Mouse (Mus musculus): ENCODE measurements around the gene Unc5b.

Gene Unc5b

DNA sequence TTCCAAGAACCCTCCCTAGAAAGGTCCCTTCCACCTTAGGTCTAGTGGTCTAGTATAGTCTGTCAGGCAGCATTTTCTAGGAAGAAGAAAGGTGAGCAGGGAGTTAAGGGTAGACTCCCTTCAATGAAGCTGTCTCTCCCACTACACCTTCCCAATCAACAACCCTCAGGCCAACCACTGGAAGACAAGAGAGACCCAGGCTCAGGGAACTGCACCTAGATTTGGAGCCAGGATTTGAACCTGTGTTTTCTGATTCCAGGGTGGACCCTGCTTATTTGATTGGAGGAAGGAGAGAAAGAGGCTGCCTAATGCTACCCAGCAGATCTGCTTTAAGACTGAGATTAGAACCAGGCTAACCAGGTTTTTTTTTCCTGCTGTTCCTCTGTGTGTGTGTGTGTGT lies 10.1 kb downstream of the Unc5b start:
- DNase-seq (ENCODE audit: low spot score in 2 of 2): no peak

DNA sequence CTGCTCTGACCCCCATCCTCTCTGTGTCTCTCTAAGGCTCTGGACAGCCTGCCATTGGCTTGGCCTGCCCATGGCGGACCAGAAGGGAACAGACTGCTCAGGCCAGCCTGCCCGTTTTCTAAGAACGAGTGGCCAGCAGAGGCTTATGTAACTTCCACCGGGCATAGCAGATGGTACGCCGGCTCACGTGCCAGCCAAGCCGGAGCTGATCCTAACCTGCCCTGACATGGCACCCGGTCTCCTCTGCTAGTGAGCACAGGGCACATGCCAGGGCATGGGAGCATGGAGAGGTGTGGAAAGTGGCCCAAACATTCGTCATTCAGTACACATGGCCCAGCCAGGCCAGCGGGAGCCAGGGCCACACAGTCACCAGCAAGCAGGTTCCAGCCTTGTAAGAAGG lies 10.8 kb downstream of the Unc5b start:
- no peak for DNase-seq (ENCODE audit: low spot score in 2 of 2)

DNA sequence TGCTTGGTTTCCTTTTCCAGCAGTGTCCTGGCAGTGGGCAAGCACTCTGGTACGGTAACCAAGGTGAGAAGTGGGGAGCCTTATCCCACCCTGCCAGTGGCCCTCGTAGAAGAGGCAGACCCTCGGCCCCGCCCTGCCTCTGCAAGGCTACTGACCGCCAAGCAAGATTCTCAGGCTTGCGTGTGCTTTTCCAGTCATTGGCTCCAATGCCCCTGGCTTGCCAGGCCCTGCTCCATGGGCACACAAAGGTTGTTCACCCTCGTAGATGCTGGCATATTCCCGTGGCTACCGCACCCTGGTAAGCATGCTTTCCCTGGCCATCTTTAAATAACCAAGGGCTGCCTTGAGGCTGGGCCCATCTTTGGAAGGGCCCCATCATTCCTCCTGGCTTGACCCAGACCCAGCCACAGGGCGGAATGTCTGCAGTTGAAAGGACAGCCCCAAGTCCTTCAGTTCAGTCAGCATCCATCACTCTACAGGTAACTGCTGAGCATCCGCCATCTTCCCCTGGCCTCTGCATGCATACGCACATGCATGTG lies 11.7 kb downstream of the Unc5b start:
- DNase-seq (ENCODE audit: low spot score in 2 of 2): no peak

DNA sequence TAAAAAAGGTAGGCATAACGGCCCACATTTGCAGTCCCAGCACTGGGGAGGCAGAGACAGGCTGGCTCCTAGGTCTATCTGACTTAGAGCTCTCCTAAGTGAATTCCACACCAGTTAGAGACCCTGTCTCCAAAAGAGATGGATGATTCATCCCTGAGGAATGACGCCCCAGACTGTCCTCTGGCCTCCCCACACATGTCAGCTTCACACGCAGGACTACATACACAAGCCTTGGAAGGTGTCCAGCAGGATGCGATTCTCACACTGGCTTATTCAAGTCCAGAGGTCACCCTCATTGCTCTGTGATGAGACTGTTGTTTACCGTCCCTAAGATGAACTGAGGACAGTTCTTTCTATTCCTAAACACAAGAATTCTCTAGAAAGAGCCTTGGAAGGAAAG lies 12.2 kb downstream of the Unc5b start:
- no peak for DNase-seq (ENCODE audit: low spot score in 2 of 2)

DNA sequence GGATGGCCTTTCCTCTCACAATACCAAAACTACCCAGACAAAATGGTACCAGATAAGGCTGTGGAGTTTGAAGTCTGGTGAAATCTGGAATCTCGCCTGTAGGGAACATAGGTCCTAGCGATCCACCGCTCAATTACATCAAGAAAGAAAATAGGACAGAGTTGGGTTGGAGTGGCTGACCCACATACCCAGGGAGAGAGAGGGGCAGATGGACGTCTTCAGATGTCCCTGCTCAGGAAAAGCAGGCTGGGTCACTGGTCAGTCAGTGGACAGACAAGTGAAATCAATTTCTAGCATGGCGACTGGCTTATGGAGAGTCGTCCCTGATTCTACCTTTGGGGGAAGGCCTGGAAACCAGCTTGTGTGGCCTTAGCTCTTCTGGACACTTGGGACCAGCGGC lies 12.7 kb downstream of the Unc5b start:
- no peak for DNase-seq (ENCODE audit: low spot score in 2 of 2)

DNA sequence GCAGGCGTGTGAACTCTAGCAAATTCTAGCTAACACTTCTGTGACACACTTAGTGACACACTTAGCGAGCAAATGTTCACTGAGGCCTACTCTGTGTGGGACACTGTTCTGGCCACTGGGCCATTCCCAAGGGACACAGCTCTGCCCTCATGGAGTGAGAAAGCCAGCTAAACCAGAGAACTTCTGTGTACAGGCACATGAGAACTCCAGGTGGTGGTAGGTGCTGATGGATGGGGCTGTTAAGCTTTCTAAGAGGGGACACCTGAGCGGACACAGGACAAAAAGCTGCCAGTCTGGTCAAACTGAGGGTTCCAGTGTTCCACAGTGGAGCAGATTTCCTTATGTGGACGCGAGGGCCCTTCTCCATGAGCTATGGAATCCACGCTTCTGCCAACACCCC lies 13.5 kb downstream of the Unc5b start:
- no peak for DNase-seq (ENCODE audit: low spot score in 2 of 2)

DNA sequence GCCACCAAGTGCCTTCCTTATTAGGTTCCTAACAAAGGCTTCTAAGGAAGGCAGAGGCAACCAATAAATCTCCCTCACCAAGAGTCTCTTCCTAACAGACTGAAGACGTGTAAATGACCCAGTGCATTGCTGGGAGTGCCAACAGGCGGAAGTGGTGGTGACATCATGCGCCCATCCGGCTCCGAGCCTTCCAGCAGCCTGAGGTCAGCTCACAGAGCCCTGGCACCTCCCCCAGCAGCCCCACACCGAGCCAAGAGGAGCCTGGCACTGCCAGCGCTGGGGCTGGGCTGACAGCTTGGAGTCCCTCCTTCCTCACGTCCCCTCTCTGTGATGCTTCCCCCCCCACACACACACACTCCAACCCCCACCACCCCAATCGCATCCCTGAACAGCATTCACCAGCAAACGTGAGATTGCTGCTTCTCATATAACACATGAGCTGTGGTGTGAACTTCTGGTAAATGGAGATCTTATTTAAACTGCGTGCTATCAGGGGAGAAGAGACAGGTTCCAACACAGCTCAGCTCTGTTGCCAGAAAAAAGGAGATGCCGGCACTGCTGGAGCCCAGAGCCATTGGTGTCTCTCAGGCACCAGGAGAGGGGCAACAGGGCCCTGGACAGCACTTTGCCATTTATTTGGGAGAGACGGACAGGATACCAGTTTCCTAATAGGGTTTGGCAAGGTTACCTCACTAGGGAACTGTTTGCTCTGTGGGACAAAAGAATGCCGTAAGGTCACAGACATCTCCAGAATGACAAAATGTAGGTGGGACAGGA lies 14.3 kb downstream of the Unc5b start:
- DNase-seq (ENCODE audit: low spot score in 2 of 2): peak in 1 of 2 experiments; percentile 43

DNA sequence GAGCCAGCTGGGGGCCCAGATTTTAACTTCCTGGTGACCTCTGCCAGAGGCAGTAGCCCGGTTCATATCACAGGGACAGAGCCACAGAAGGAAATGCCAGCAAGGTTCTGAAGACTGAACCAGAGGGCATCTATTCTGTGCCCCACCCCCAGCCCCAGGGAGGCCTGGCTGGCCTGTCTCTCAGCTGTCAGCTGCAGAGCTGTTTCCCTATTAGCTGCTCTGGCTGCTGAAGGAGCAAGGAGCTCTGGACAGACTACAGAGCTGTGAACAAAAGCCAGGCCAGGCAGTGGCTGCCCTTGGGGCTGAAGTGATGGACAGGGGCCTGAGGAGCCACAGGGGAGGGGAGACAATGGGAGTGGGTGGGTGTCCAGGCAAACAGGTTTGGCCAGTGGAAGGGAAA lies 15.5 kb downstream of the Unc5b start:
- DNase-seq (ENCODE audit: low spot score in 2 of 2): no peak

DNA sequence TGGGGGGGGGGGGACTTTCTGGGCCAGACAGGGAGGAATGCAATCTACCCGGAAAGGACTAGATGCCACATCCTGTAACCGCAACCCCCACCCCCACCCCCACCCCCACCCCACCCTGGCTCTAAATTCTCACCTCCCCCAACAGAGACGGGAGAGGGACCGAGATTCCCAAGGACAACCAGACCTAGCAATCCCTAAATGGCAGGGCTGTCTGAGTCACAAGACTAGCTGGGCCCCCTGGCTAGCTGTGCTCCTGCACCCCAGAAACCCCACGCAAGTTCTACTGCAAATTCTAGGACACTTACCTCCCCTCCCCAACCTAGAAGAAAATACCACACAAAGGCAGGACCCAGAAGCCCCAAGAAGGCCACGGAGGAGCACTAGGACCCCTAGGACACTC lies 16.3 kb downstream of the Unc5b start:
- DNase-seq (ENCODE audit: low spot score in 2 of 2): no peak

DNA sequence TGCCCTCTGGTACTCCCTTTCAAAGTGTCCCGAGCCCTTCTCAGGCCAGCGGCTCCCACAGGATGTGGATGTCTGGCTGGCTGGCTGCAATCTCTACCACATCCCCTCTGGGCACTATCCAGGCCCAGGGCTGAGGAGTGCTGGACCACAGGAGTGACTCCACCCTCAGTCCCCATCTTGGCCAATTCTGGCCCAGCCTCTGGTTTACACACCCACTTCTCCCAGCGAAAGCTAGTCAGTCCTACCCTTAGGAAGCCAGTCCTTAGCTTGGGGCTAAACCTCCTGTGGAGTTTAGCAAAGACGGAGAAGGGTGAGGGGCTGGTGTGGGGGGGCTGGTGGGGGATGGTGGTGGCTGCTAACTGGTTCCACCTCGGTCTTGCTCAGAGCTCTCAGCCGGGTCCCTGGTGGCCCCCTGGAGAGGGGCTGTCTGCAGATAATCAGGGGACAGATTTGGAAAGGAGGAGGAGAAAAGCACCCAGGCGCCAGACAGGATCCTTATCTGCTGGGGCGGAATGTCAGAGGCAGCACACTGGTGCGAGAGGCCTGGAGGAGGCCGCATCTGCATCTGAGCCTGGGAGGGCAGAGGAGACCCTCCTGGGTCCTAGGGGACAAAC lies 16.8 kb downstream of the Unc5b start:
- DNase-seq (ENCODE audit: low spot score in 2 of 2): no peak

DNA sequence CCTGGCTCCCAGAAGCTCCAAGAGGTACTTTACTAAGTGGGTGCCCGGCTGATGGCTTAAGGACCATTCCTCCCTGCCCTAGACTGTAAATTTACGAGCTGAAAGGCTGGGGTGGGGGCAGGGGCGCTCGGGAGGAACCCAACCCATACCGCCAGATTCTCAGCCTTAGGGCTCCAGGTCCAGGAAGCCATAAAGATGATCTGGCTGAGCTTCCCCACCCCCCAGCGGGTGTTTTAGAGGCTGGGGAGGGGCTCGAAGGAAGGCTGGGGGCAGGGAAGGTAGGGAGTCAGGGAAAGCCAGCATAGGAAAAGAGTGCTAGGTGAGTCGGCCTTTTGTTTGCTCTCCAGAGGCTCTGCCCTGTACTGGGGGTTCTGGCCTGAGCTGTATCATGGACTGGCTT lies 17.8 kb downstream of the Unc5b start:
- no peak for DNase-seq (ENCODE audit: low spot score in 2 of 2)

DNA sequence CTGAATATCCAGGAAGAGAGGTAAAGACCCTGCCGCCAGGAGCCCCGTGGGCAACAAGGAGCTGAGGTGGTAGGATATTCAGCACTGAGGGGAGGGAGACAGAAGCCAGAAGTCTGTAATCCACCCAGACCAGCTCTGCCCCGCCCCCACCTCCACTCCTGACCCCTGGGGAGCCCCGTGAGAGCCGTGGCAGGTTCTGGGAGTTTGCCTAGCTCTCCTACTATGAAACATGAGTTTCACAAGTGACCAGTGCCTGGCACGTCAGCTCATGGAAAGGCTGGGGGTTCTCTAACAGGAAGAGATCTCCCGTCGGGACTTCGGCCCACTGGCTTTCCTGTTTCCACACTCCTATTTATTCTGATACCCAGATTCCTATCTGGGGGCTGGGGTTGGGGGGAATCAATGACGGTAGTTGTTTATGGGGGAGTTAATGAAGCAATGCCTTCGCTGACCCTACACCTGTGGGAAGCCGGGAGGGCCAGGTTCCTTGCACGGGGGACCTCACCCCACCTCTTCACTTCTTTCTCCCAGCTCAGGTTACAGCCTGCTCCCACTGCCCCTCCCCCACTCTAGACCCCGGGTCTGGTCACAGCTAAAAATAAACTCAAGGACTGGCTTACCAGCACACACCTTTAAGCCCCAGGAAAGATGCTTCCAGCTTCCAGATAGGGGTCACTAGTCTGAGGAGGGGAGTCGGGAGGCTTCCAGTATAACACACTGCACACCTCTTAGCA lies 19.4 kb downstream of the Unc5b start:
- DNase-seq (ENCODE audit: low spot score in 2 of 2): no peak

DNA sequence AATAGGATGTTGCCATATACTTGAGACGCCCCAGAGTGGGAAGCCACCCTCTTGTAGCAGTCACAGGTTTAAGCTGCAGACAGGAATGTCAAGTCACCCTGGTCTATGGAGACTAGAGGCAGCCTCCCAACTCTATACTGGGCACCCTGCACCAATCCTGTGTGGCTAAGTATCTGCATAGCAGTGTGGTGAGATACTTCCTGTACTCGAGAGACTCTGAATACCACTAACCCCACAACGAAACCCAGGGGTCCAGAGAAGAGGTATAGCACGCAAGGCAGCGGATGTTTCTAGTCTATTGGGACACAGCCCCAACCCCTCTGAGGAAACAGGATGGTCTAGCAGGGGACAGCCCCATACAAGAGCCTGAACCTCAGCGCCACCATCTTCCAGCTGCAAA lies 22.9 kb downstream of the Unc5b start:
- DNase-seq (ENCODE audit: low spot score in 2 of 2): no peak

DNA sequence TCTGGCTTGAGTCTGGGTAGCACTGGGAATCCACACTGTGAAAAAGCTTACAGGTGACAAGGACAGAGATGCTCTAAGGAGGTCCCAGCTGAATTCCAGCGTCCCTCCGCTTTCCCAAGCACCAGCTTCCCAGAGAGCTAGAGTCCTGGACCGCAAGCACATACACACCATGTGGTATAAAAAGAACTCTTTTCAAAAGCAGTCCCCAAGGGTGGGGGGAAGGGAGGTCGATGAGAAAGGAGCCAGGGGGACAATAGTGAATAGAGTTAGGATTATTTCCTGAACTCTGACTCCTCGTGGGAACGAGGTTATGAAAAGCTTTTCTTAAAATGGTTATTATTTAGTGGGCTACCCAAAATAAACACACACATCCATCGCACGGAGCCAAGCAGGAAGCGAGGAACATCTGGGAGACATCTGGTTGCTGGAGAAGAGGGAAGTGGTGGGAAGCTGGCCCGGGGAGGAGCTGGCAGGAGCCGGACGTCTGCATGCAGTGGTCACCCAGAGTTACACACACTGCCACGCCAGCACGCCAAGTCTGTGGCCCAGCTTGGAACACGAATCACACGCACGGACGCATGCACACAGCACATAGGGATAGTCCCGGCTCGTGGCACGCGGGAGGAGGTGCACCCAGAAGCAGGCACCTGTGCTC lies 23.7 kb downstream of the Unc5b start:
- DNase-seq (ENCODE audit: low spot score in 2 of 2): peak in 1 of 2 experiments; percentile 15

DNA sequence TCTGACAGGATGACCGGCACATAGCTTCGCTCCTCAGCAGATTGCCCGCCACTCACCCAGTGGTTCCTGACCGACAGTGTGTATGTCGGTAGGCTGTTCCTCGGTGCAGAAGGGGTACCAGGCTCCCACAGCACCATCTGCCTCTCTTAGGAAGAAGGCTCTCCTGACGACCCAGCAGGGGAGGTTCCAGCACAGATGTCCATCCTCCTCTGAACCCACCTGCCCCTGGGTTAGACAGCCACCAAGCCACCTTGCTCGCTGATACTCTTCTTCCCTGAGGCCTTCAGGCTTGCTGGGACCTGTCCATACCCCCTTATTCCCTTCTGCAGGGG lies 25.2 kb downstream of the Unc5b start:
- DNase-seq (ENCODE audit: low spot score in 2 of 2): no peak

DNA sequence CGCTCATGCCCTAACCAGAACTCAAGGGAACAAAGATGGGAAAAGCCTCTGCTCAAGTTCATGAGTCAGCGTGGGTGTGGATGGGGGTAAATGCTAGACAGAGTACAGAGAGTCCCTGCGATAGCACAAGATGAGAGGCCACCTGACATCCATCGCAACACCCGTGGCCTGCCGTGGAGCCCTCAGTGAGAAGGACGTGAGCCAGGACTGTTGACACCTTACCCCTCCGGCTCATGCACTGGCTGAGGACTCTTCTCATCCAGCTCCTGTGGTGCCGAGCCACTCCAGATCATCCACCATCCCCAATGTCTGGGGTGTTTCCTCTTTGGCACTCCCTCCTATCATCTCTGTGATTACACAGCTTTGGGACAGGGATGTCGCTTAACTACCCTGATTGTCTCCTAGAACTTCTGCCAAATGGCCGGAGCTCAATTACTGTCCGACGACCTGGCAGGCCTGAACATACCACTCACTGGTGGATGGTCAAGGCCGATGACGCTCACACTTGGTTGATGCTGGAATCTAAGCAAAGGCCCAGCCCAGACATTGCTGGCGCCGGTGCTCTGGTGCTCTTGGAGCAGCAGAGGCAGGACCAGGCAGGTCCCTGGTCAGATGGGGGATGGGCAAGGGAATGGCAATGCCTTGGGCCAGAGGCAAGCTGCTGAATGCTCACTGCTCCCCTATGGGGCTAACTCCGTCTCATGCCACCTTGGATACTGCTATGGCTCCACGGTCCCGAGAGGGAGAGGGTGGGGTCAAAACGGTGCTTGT lies 25.8 kb downstream of the Unc5b start:
- no peak for DNase-seq (ENCODE audit: low spot score in 2 of 2)

DNA sequence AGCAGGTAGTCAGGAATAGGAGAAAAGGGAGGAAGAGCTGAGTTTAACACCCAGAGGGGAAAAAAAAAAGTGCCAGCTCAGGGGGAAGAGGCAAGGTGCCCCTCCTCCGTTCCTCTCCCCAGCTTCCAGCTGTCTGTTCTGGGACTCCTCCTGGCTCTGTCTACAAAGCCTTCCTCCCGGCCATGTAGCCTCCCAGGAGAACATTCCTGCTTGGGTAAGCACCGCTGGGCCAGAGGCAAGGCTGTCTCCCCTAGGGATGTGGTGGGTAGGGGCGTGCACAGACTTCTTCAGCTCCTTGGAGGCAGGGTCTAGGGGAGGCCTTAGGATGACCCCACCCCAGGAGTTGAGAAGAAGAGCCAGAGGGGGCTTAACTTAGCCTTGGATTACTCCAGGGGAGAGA lies 26.5 kb downstream of the Unc5b start:
- DNase-seq (ENCODE audit: low spot score in 2 of 2): no peak

DNA sequence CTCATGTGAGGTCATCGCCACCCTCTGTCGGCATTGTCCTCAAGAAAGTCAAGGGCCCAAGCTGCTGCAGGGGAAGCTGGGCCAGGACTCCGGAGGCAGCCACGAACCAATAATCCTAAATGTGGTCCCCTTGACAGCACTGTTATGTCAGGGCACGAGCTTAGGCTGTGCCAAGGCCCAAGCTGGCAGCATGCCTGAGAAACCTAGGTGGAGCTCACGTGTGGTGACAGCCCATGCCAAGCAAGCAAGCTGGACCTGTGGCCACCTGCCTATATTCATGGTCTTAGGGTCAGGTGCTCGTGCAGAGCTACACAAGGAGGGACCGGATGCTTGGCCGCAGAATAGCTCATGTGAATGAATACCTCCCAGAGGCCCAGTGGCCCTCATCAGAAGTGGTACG lies 27.4 kb downstream of the Unc5b start:
- no peak for DNase-seq (ENCODE audit: low spot score in 2 of 2)

DNA sequence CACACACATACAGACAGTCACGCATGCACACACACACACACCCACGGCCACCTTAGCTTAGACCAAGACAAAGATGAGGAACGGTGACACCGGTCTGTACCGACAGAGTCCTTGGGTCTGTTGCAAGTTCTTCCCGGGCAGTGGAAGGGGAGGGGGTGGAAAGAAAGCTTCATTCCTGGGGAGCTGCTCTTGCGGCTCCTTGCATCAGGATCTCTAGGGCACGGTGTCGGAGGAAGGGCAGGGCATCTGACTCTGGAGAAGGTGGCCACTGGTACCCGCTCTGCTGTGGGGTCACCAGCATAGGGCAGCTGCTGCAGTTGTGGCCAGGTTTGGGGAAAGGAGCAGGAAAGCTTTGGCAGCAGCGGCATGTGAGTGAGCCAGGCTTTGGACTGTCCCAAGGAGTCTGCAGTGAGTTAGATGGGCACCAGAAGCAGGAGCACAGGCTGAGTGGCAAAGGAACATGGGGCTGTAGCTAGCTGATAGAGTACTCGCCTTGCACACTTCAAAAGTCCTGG lies 29.4 kb downstream of the Unc5b start:
- DNase-seq (ENCODE audit: low spot score in 2 of 2): no peak

DNA sequence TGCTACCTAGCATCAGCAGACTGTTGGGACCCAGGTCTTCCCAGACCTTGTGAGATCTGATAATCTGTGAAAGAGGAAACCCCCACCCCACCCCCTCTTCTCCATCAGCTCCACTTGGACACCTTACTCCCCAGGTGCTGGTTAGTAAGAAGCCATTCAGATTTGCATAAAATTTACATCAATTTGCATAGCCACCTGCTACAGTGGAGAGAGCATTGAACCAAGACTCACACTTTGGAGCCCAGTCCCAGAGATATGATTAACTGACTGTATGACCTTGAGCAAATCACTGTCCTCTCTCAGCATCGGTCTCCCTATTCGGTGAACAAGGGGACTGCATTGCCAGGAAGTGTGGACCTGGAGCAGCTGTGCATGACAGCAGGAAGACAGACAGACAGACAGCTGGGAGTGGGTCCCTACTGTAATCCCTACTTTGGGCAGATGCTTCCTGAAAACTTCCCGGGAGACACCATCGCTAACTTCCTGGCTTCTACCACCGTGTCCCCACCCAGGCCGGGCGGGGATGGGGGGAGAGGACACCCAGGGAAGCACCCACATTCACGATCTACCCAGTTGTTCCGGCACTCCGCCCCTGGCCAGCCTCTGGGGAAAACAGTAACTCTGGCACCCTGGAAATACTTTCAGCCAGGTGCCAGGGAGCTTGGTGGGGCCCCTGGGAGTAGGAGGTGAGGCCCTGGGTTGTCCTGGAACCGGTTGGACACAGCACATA lies 30.0 kb downstream of the Unc5b start:
- no peak for DNase-seq (ENCODE audit: low spot score in 2 of 2)

Measured in spleen, postnatal 10 days (tissue).